Mouse (Mus musculus): Measurements from ENCODE around the gene Col4a4.

Gene Col4a4

DNA sequence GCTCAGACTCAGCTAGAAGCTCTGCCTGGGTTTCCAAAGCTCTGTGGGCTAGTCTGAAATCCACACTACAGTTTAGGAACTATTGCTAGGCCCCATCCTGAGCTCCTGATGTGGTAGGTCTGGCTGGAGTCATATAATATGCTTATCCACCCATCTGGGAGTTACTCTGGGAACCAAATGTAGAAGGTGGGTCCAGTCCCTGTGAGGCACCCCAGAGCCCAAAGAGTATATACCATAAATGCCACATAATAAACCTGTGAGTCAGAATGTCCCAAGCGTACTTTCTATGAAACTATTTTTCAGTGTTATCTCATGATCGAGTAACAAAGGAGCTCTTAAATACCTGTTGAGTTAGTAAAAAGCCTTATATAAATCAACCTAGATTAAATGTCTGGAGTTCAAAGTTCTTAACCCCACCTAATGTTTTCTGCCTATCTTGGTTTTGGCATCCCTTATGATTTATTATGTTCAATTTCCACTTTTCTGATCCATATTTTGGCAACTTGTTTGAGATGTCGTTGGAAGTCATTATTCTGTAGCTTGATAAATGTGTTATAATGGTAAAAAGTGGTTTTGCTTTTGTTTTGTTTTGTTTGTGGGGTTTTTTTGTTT lies 172.1 kb downstream of the Col4a4 start:
- in situ Hi-C loops (cut with MboI): no loop called here

DNA sequence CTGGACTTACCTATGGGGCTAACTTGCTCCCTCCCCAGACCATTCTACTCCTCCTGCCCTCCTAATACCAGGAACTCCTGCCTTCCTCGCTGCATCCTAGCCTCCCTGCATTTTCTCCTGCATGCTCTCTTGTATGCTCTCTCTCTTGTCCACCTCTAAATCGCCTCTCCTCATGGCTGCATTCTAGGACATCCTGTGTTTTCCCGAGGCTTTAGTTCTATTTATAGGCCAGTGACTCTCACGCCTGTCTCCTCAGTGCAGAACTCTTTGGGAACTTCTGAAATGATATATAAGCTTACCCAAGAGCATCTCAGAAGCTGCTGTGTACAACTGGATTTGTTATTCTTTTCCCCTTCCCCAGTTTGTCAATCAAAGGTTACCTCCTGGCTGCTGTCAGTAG lies 174.6 kb downstream of the Col4a4 start:
- in situ Hi-C loops (cut with MboI): no loop called here

GRCm38 (mm10) chr1:82411521-82411920 lies 175.1 kb downstream of the Col4a4 start:
- in situ Hi-C loops (cut with MboI): no loop called here

DNA sequence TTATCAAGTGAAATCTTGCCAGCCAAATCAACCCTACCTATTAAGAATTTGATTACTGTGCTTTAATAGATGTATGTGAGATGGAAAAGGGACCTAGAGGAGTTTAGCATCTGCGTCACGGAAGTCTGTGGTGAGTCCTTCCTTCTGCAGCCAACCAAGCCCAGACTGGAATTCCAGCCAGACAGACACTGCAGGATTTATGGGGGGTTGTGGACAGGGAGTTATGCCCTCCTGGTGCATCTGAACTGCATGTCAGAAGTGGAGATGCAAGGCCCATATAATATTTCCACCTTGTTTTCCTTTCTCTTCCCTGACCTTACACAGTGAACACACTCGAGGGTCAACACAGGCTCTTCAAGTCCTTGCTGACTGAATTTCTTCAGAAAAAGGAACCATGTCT lies 176.1 kb downstream of the Col4a4 start:
- in situ Hi-C loops (cut with MboI): no loop called here

DNA sequence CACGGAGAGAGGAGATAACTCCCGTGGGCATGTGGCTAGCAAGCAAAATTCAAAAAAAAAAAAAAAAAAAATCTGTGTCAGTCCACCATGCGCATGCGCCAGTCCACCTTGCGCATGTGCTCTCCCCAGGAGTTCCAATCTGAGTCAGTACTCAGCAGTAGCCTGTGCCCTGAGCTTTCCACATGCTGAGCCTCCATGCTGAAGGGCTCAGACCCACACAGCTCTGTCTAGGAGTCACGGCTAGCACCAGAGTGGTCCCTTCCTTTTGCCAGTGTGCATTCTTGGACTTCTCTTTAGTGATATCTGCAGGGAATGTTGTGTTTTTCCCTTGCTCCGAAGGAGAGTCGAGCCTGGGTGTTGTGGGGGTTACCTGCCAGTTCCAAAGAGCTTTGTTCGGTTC lies 177.4 kb downstream of the Col4a4 start:
- in situ Hi-C loops (cut with MboI): no loop called here

DNA sequence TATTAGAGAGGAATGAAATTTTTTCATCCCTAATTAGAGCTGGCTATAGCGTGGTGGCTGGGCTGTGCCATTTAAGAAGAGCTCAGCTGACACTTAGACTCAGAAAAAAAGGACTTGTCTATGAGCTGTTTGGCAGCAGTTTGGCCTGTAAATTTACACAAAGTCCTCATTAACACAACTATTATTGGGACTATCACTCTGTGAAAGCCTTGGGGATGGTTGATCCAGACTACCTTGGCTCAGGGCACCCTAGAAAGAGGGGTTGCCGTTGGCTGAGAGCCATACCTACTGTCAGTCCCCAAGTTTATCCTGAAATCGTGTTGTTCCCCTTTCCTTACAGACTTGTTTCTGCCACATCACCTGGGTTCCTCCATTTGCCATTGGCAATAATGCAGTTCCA lies 178.9 kb downstream of the Col4a4 start:
- in situ Hi-C loops (cut with MboI): no loop called here
